Mouse (Mus musculus) hindbrain, embryonic 15.5 days (tissue): ENCODE data around the gene Ahcy. TPM values are rescaled to one million over a fixed set of nuclear protein-coding genes. Genes with fewer than 3 reads are reported as not detected.

ENCODE experiments used
- ATAC-seq: fragments of 200-750 bp; cut with Nextera tagmentation; 2 replicates; pipeline ENCODE4 v1.8.0; 2017; ENCODE audit warnings: low read depth, moderate number of reproducible peaks, moderate TSS enrichment; ENCODE audit not compliant: low FRiP score
- H3K27ac ChIP-seq: fragments of 300-500 bp; sonication (generic); replicated peaks from 2 replicates; pipeline ENCODE4 v1.5.1; 2015; ENCODE audit warnings: mild to moderate bottlenecking, inconsistent platforms
- H3K27me3 ChIP-seq: fragments of 300-500 bp; sonication (generic); 2 replicates; pipeline ENCODE4 v1.6.1; 2015; ENCODE audit warnings: control low read depth, inconsistent platforms
- H3K36me3 ChIP-seq: fragments of 300-500 bp; sonication (generic); 2 replicates; pipeline ENCODE4 v1.6.1; 2015; ENCODE audit warnings: control low read depth, inconsistent platforms
- H3K4me1 ChIP-seq: fragments of 300-500 bp; sonication (generic); replicated peaks from 2 replicates; pipeline ENCODE4 v1.6.1; 2015; ENCODE audit warnings: control low read depth, inconsistent platforms
- H3K4me2 ChIP-seq: fragments of 300-500 bp; sonication (generic); 2 replicates; pipeline ENCODE4 v1.6.1; 2015; ENCODE audit warnings: moderate library complexity, mild to moderate bottlenecking, inconsistent platforms
- H3K4me3 ChIP-seq: fragments of 300-500 bp; sonication (generic); 2 replicates; pipeline ENCODE4 v1.5.1; 2015; ENCODE audit warnings: mild to moderate bottlenecking, inconsistent platforms
- H3K9ac ChIP-seq: fragments of 300-500 bp; sonication (generic); 2 replicates; pipeline ENCODE4 v1.6.1; 2015; ENCODE audit warnings: inconsistent platforms
- H3K9me3 ChIP-seq: fragments of 300-500 bp; sonication (generic); 2 replicates; pipeline ENCODE4 v1.6.1; 2016; ENCODE audit warnings: control low read depth, inconsistent platforms
- WGBS: fragments of 180-500 bp; shearing (Covaris S2); methylation state at CpG from one replicate; pipeline ENCODE4 v1.1.7; 2015; 5-methylcytosine and 5-hydroxymethylcytosine counted together
- polyA plus RNA-seq: library from polyadenylated mRNA; unstranded; fragments of >200 nt; fragmentation: Nextera tagmentation; extraction: Ambion mirVana; gene quantifications from 2 replicates; pipeline ENCODE4 v1.2.1, GENCODE M21; 2015

The Ahcy gene
- polyA plus RNA-seq, 1 experiment from 2014 or later, result 37.2 TPM

GRCm38 (mm10) chr2:155011086-155011656 lies 63.1 kb downstream of the Ahcy start:
- Histone ChIP-seq H3K27ac (no peak overlapping the region), H3K4me2 (no peak overlapping the region), H3K9me3 (no peaks in the 10 kb centered on the region), H3K27me3 (no peaks in the 10 kb centered on the region), H3K36me3 (no peaks in the 10 kb centered on the region), H3K4me1 (no peaks in the 10 kb centered on the region), H3K4me3 (no peak overlapping the region), H3K9ac (no peak overlapping the region)
- WGBS, result 50% methylated on average over 3 of the region's 3 CpGs
- no peak for ATAC-seq

Other genes with a start within 250 kb of the Ahcy start
- 65.8 and 72.9 TPM in 2 replicates for gene Eif2s2, start 181.6 kb downstream of the Ahcy start, polyA plus RNA-seq
- 0.18 and 0.23 TPM in 2 replicates for gene Gm14226, start 56.2 kb downstream of the Ahcy start, polyA plus RNA-seq
- gene Itch, start 59.0 kb upstream of the Ahcy start, polyA plus RNA-seq, result 39.5 and 40.9 TPM in 2 replicates
- 750 and 762 TPM in 2 replicates for gene Dynlrb1, start 162.0 kb upstream of the Ahcy start, polyA plus RNA-seq
- 631 and 685 TPM in 2 replicates for gene Map1lc3a, start 201.8 kb upstream of the Ahcy start, polyA plus RNA-seq